Mouse (Mus musculus) cerebral cortex, adult 2 months (tissue): ENCODE data around the gene Ddx3x.

Experiments
- WGBS: fragments of 180-500 bp; shearing (Covaris S2); methylation state at CpG from one replicate; pipeline ENCODE4 v1.1.7; 2018; 5-methylcytosine and 5-hydroxymethylcytosine counted together

The Ddx3x gene

DNA sequence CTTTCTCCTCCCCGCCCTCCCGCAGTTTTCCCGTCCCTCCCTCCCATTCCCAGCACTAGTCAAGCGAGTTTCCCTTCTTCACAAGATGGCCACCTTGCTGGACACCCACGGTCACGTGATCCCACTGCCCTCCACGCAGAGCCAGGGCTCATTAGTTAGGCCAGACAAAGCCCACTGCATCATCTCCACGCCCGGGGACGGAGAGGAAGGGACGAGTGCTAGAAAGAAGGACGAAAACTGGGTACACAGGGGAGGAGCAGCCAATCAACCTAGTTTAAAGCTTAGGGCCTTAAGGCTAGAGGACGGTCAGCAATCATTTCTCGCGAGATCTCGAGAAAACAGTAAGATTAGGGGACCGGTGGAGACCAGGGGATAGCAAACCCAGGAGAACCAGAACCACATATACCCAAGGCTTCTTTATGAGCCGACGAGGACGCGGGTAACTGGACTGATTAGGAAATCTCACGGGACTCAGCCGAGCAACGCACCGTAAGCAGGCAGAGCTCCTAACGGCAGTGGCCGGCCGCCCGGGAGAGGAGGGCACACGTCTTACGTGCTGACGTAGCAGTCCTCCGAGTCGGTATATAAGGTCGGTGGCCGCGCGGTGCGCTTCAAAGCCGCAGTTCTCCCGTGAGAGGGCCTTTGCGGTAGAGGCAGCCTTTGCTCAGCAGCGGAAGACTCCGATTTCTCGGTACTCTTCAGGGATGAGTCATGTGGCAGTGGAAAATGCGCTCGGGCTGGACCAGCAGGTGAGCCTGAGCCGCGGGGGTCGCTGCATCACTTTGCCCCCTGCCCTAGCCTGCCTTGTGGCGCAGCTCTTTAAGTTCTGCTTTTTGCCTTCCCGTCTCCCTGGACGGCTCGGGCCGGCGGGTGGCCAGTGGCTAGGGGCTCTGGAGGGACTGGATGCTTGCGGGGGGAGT is at the start of gene Ddx3x:
Gene Ddx3x (plus strand): TSS at position 562 of the 920 bp plus-strand sequence.
- WGBS: under 1% methylated on average over 57 of the region's 57 CpGs

DNA sequence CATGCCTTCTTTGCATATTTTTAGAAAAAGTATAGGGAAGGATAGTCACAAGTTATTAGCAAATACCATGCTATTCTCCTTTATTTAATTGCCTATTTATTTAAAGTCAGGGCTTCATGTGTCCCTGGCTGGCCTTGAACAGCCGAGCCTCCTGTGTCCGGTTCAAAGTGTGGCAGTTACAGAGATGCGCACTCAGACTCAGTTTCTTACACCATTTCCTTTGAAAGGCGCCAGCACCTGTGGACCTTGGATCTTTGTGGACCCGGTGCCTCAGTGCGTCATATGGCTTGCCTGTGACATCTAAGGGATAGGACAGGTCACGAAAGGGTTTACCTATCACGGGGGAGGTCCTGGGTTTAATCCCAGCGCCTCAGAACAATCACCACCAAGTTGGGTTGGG is 49.5 kb upstream of the Ddx3x start:
- WGBS: 26% methylated on average over 9 of the region's 9 CpGs

DNA sequence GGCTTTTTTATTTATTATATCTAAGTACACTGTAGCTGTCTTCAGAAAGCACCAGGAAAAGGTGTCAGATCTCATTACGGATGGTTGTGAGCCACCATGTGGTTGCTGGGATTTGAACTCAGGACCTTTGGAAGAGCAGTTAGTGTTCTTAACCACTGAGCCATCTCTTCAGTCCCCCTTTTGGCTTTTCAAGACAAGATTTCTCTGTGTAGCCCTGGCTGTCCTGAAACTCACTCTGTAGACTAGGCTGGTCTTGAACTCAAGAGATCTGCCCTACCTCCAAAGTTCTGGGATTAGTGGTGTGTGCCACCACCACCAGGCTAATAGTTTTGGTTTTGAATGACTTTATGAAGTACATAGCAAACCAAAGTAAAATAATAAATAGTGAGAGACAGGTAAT is 47.9 kb upstream of the Ddx3x start:
- WGBS: 94% methylated on average over 1 of the region's 1 CpGs

- WGBS: 82% methylated on average over 2 of the region's 2 CpGs
Measured at GRCm38 (mm10) chrX:13233631-13234030, 47.1 kb upstream of the Ddx3x start.

DNA sequence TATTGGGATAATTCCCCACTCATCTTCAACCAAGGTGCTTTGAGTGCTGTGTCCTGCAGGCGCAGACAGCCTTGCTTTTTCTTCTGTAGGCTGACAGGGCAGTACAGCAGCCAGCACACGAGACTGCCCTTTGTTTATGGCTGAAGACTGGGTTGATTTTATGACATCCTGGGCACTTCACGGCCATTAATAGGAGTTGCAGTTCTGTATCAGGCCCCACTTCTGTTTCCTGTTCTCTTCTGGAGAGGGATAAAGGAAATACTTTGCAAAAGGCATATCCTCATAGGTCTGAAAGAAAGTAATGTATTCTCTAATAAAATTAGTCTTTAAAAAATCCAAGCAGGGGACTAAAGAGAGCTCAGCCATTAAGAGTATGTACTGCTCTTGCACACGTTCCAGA is 46.1 kb upstream of the Ddx3x start:
- WGBS: 61% methylated on average over 4 of the region's 4 CpGs

- WGBS: 37% methylated on average over 2 of the region's 2 CpGs
Measured at GRCm38 (mm10) chrX:13236100-13236568, 44.6 kb upstream of the Ddx3x start.

DNA sequence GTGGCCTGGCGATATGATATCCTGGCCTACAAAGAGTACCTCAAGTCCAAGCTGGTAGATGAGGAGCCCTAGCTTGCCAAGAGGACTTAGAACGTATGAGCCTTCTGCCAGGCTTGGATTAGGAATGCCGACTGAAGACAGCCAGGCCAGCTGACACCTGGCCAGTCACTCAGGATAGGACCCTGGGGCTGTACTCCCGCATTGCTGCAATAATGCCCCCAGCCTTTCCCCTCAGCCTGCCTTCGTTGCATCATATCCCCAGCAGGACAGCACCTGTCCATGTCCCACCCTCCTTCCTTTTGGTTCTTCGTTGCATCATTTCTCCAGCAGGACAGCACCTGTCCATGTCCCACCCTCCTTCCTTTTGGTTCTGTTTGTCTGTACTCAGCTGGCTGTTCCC is 41.3 kb upstream of the Ddx3x start:
- 86% methylated on average over 6 of the region's 6 CpGs for WGBS

DNA sequence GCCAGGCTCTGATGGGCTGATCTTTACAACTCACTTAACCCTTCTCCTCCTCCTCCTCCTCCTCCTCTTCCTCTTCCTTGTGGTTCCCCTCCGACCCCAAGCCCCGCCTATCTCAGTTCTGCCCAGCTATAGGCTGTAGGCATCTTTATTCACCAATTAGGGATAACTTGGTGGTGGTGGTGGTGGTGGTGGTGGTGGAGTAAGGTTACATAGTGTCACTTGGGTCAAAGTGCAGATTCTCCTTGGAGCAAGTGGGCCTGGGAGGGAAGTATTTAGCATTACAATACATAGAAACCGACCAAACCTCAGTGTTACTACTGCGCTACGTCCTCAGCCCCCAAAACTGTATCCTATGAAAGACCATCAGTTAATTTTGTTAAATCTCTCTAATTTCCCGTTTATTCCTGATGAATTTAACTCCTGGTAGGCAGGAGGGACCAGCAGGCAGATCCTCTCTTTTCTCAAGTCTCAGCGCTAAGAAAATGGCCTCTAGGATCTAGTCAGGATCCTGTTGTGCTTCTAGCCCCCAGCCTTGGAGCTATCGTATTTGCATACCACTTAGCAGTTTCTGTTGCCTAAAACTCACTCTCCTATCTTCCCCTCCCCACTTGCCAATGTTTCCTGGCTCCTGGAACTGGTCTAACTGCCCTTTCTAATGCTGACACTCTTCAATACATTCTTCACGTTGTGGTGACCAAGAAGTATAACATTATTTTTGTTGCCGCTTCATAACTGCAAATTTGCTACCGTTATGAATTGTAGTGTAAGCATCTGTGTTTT is 39.9 kb upstream of the Ddx3x start:
- 45% methylated on average over 11 of the region's 11 CpGs for WGBS

DNA sequence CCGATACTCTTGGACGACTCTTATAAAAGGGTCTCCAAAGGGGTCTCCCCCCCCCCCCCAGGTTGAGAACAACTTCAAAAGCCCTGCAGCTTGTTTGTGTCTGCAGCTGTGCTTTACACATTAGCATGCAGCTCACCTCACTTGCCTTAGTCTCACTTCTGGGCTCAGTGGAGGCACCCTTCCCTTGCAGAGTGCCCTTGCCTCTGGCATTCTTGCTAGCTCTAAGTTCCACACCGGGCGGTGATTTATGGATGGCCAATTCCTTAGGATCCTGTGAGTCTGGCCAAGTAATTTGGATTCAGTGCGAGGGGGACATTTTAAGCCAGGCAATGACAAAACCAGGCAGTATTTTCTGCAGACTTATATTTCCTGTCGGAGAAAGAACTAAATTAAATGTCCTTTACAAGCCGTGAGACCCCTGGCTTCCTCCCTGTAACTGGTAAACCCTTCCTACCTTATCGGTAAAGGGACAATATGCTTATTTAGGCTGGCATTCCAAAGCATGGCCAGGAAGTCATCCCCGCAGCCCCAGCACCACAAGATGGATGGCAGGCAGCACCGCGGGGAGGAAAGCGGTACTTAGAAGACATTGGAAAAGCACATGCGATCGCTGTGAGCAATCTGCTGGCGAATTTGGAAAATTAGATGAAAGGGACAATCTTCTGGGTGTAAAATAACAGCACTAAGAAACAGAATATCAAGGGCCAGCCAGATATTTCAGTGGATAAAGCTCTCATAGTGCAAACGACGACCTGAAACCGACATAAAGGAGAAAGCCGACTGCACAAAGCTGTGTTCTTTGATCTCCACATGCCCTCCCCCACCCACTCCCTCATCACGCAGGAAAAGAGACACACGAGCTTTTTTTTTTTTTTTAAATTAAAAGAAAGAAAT is 39.1 kb upstream of the Ddx3x start:
- WGBS: 6% methylated on average over 21 of the region's 21 CpGs

DNA sequence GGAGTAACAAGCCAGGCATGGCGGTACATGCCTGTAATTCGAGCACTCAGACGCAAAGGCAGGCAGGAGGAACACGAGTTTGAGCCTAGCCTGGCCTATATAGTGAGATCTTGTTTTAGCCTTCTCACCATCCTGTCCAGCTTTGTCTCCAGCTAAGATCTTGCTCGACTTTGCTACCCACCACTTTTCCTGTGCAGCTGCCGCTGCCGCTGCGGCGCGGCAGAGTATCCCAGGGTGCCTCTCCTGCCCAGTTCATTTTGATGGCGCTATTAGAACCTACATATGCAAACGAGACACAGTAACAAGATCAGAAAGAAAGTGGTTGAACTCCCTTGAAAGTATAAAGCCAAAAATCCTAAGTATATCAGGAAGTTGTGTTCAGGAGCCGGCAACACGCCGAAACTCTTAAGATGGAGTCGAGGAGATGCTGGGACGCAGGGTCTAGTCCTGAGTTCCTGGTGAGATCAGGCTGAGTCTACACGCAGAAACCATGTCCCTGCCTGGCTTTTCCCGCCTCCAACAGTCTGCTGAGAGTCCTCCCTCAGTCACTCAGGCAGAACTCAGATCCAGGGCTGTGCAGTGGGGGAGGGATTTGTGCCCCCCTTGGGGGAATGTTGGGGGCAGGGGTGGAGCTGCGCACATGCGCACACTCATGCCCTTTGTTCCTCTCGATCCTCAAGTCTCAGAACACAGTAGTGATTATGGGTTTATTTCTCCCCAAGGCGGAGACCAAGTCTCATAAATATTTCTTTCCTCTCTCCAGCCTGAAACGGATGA is 38.3 kb upstream of the Ddx3x start:
- WGBS: 2% methylated on average over 24 of the region's 24 CpGs

- 11% methylated on average over 15 of the region's 15 CpGs for WGBS
Measured at GRCm38 (mm10) chrX:13243133-13244123, 37.3 kb upstream of the Ddx3x start.

- 87% methylated on average over 3 of the region's 3 CpGs for WGBS
Measured at GRCm38 (mm10) chrX:13245027-13245426, 35.7 kb upstream of the Ddx3x start.

- WGBS: 80% methylated on average over 4 of the region's 4 CpGs
Measured at GRCm38 (mm10) chrX:13251683-13252082, 29.1 kb upstream of the Ddx3x start.

DNA sequence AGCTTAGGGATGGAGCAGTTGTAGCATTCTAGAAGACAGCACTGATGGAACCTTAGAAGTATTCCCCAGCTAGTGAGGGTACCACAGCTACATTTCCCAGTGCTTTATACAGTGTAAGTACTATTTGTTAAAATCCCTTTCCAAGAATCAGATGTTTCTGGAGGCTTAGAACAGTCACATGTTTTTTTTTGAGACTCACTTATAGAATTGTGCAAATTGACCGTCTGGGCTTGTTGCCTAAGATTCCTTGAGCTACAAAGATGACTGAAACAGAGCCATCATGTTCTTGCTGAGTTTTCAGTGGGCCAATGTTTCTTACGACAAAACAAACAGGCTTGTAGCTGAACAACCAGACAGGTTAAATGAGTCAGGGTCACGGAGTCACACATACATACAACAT is 26.5 kb upstream of the Ddx3x start:
- WGBS: 58% methylated on average over 3 of the region's 3 CpGs

DNA sequence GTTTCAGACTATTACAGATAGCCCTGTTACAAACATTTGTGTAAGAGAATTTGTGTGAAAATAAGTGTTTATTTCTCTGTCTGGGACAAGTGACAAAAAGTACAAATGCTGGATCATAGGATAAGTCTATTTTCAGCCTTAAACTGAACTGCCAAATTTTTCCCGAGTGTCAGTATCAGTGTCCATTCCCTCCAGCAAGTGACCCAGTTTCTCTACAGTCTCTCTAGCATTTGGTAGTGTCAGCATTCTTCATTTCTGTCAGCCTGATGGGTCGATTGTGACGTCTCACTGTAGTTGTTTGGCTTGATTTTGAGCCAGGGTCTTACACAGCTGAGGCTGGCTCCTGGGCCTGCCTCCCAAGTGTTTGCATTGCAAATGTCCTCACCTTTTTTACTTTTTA is 17.4 kb upstream of the Ddx3x start:
- 46% methylated on average over 3 of the region's 3 CpGs for WGBS

DNA sequence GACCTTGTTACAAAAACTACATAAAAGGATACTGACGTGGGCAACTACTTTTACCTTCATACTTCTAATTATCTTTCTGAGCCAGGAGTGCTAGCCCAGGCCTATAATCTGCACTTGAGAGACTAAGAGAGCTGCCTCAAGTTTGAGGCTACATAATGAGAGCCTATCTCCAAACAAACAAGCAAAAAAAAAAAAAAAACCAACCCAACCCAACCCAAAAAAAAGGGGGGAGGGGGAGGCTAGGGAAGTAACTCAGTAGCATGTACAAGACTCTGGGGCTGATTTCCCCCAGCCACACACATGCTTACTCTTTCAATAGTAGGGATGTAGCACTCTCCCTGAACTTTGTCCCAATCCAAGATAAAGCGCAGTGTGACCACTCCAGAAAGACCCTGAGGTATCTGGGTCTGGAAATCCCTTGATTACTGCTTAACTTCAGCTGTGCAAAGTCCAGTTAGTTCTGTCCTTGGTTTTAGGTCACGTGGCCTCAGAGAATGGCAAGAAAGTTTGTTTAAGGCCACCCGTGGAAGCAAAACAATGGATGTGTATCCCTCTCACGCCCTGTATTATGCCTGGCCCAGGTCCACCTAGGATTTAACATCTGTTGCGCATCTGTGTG is 5.1 kb upstream of the Ddx3x start:
- WGBS: 74% methylated on average over 6 of the region's 6 CpGs

DNA sequence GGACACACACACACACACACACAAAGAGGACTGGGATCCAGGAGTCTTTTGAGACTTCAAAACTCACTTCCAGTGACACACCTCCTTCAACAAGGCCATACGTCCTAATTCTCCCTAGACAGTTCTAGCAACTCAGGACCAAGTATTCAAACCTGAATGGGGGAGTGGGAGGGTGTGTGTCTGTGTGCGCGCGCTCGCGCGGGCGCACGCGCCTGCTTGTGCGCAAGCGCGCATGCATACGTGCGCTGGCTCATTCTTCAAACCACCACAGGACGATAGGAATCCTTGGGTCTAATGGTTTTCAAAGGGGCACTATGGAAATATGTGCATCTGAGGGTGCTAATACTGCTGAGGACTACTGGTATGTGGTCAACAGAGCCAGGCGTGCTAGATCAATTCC is 1.8 kb upstream of the Ddx3x start:
- WGBS: 89% methylated on average over 17 of the region's 17 CpGs

DNA sequence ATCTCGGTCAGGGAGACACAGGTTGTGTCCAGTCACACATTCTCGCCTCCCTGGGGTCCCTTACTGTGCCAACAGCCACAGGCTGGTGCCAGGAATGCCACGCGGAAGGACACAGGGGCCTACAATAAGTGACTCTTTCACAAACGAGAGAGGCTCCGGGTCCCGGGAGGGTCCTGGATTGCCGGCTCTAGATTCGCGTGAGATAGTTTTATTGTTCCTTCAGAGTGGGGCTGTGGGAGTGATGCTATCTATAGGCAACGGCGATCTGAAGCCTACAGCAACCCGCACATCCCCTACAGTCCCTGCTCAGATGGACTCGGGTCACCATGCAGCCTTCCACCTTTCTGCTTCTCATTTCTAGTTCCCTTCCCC is 747 bp upstream of the Ddx3x start:
- WGBS: under 1% methylated on average over 14 of the region's 14 CpGs
